Mouse (Mus musculus) mature B cell (primary cell): ENCODE measurements around the gene Gm8298.
"Not testable (repeated sequence)": the region's sequence is repeated elsewhere in the genome, so short reads cannot be mapped to it uniquely, and the experiment has no call there.

ENCODE experiments used
- in situ Hi-C: fragments of 300-500 bp; cut with MboI; formaldehyde crosslinking; loops from 2 replicates; pipeline ENCODE4 v1.14.3; 2019

The Gm8298 gene

DNA sequence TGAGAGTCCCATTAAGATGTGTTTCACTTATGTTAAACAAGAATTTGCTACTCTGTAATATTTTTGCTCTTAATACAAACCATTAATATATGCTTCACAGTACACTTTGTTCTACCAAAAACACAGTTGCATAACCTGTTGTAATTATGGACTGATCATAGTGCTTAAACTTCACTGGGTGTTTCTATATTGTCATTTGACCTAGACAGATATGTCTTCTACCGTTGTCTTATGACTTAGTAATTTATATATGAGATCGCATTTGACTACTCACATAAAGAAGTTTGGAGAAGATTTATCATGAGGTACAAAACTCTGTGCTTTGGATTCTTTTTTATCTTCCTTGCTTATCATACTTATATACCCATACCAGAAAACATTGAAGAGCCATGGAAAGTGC is at the start of gene Gm8298:
Gene Gm8298, plus strand, starts transcription at position 301 of the 400 bp plus-strand sequence.
- in situ Hi-C loops, result no loop called here

DNA sequence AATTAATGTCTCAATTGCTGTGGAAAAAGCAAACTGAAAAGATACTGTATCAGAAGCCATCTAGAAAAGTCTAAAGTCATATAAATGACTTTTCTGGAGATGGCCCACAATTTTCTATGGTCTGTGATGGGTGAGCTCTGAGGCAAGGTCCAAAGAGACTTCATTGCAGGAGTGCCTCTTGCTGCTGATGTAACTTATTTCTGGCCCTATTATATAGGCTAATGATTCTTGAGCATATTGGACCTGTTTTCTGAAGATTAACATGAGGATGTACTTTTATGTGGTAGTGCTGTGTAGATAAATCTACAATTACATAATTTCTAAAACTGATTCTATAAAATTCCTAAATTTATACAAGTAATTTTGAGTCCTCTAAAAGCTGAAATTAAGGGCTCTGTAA is 47.7 kb upstream of the Gm8298 start:
- in situ Hi-C loops, result no loop called here

DNA sequence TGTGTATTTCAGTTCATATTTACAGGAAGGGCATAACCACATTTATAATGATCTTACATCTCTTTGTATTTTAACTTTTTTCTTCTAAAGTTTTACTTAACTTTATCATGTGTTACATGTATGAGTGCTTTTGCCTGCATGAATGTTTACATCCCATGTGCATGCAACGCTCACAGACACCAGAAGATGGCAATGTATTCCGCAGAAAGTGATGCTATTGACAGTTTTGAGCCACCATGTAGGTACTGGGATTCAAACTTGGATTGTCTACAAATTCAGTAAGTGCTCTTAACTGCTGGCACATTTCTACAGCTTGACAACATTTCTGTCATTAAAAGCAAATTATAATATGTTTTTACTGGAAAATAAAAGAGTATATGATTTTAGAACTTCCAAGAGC is 9.9 kb downstream of the Gm8298 start:
- in situ Hi-C loops, result no loop called here

DNA sequence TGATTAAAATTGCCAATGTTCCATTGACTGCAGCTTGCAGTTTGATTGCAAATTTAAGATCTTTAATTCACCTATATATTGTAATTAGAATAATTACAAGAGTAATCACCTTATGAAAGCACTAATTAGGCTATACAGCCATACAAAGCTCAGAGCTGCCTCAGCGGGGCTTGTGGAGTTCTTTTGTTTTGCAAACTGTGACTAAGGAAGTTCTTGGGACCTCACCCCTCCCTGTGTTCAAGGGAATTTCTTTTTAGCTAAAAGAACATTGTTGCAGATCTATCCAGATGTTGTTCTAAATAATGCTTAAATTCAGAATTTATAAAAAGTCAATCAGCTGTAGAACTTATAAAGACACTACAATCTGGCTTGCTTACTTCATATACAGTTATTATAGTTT is 16.8 kb downstream of the Gm8298 start:
- in situ Hi-C loops, result not testable (repeated sequence)

DNA sequence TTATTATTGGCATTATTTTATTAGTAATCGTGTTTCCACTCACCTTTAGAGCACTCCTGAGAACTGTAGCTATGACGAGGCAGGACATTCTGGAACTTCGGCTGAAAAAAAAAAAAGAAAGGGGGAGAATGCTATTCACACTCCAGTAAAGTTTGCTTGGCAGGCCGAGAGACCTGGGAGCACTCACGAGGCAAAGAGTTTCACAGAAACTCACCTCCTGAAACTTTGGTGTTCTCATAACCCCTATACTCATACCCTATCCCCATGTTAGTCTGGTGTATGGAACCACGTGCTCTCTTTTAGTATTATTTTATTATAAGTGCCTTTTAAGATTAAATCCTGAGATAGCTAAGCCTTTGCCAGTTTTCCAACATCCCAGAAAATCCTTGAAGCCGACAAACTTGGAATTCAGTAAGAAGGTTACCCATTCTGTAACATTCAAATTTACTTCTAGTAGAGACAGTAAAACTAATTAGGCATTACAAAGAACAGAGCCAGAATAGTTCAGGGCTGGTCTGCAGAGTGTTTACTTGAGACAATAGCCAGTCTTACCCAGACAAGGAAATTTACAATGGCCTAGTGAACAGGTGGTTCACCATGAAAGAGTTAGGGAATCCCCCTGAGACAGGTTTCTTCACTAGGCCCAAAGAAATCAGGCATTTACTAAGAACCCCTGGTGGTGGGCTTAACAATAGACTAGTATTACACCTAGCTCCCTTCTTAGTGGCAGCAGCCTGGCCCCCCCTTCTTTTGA is 19.1 kb downstream of the Gm8298 start:
- in situ Hi-C loops, result not testable (repeated sequence)

DNA sequence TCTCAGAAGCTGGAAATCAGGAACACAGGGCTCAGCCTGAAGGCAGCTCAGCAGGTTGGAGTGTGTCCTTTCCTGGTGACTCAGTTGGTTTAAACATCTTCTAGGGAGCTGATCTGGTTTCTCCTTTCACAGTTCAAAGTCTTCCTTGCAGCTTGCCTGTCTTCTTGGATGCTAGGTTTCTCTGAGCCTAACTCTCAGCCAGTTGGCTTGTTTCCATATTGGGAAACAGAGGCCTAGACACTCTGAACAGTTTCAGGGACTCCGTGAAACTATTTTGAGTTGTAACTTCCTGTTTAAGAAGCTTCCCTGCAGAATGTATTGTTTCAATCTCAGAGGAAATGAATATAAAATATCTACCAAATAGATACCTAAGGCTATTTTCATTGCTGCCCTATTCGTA is 32.4 kb downstream of the Gm8298 start:
- in situ Hi-C loops, result no loop called here

DNA sequence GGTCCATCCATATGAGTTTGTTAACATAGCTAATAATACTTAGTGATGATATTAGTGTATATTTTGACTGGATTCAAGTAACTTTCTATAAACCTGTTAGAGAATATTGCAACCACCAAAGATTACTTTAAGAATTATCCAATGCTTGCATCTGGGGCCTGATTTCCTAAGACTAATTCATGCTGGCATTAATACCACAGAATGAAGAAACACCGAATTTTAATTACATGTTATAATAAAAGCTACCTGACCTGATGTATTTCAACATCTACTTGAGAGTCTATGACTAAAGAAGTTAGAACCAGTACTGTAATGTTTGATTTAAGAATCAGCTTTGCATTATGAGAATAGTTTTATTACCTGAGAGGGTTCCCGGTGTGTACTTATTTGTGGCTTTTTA is 64.1 kb downstream of the Gm8298 start, which contains the start of gene C130079G13Rik:
Gene C130079G13Rik, plus strand, starts transcription at position 301 of the 400 bp plus-strand sequence.
- in situ Hi-C loops, result no loop called here
